In the genomic region with DNA sequence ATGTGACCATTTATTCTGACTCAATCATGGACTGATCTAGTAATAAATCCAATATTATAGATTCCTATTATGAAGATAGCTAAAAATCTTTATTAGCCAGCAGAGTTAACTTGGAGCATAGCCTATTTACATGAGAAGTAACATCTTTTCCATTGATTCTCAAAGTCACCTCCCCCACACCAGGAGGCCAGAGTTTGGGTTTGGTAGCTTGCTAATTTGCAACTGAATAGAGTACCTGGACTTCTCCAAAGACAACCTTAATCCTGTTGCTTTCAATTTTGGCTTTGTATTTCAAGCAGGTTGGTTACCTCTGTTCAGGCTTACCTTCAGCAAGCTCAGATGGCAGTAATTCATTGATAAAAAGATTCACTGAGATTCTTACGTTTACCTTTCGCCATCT, we compare ENCODE assay signal across 14 mouse cellular contexts.
DNase-seq lines count a peak whose midpoint lies in the region.
"Had no signal": no experiment of that assay in that cellular context is flagged by ENCODE, and none has a peak within 500 bp of the region (broad histone marks: within the 10 kb centered on the region; RNA-seq: fewer than 3 reads in every experiment).

No protein-coding gene starts in this region.

- peak; percentile 79 for DNase-seq in ES-CJ7 (ENCODE audit: low read depth, low spot score)
- DNase-seq in R1 (ENCODE audit: low read depth, low spot score), result peak; percentile 88
- DNase-seq in ZHBTc4 (ENCODE audit: low read depth, low spot score), result peak; percentile 67
- no peak for DNase-seq in gastrocnemius, postnatal 4 days (ENCODE audit: low spot score in 2 of 2)
- DNase-seq in kidney, adult 8-10 months, result no peak
- DNase-seq: adrenal gland, adult 2 months; adrenal gland, postnatal 36 days; B cell, adult 2 months; cerebellum, adult 11-12 months; cerebellum, adult 2 months; cerebellum, adult 9-10 months; cerebellum, postnatal 14 days; cerebellum, postnatal 36 days; embryo, embryonic 11 days had no signal

Comparison
In these comparisons a context has a peak if more than half of its experiments do, and no peak if none do; other contexts are left out.
1. DNase-seq: peak in ES-CJ7 (single experiment), R1 (single experiment) and ZHBTc4 (single experiment); none in gastrocnemius, postnatal 4 days (0 of 2) and kidney, adult 8-10 months (0 of 2).